Mouse (Mus musculus): Measurements from ENCODE around the gene Dgkg. TPM values are rescaled to one million over a fixed set of nuclear protein-coding genes. Genes with fewer than 3 reads are reported as not detected.

Gene Dgkg
- total and polyA plus RNA-seq, 3 experiments = 0.33 TPM; not detected in 2

DNA sequence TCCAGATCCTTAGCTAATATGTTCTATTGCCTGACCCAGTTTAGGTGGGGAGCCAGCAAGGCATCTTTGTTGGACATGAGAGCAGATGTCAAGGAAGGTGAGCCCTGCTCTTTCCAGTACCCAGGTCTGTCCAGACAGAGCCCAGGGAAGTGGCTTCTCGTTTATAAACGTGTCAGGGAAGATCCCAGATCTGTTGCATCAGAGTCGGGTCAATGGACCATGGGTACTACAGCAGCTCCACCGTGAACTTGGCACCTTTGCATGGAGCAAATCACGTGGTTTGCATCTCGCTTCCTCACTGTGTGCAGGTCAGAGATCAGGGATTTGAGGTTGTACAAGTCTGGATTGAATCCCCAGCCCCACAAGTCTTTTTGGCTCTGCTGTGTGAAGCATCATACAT lies 58.3 kb downstream of the Dgkg start:
- Histone ChIP-seq H3K27me3 (ENCODE audit: insufficient read depth, low read length) (no peaks in the 10 kb centered on the region; the same call in 1 of the 2 replicates), H3K36me3 (replicated peaks) (no peaks in the 10 kb centered on the region), H3K9me3 (replicated peaks) (no peaks in the 10 kb centered on the region), H3K4me3 (ENCODE audit: low read depth, low read length) (no peak overlapping the region), H3K4me1 (ENCODE audit: insufficient read depth, low read depth, low read length) (no peaks in the 10 kb centered on the region)
- TF ChIP-seq POLR2AphosphoS5 (IDR thresholded peaks at IDR 0.05; ENCODE audit: insufficient replicate concordance, low read depth, low read length) = no peak
- ATAC-seq (ENCODE audit: extremely low read depth, insufficient number of reproducible peaks, low FRiP score, poor library complexity, severe bottlenecking) = no peak
- no peak for DNase-seq (ENCODE audit: low spot score)

DNA sequence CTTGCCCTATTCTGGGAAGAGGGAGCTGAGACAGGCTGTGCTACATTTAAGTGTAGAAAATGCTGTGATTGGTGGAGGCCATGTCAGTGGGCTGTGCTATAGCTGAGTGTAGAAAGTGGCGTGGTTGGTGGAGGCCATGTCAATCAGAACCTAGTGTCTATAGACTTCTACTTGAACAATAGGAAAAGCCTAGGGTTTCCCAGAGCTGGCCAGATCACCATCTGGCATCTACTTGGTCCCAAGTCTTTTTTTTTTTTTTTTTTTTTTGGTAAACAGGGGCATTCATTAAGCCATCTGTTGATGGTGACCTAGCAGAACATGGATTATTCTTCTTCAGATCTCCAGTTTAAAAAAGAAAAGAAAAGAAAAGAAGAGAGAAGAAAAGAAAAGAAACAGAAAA lies 60.6 kb downstream of the Dgkg start:
- no peaks in the 10 kb centered on the region for H3K36me3 ChIP-seq (replicated peaks)
- H3K9me3 ChIP-seq (replicated peaks) = no peaks in the 10 kb centered on the region
- no peak for DNase-seq (ENCODE audit: low spot score)
- no peak overlapping the region for H3K4me3 ChIP-seq (ENCODE audit: low read depth, low read length)
- no peaks in the 10 kb centered on the region; the same call in 1 of the 2 replicates for H3K27me3 ChIP-seq (ENCODE audit: insufficient read depth, low read length)
- no peak for ATAC-seq (ENCODE audit: extremely low read depth, insufficient number of reproducible peaks, low FRiP score, poor library complexity, severe bottlenecking)
- no peaks in the 10 kb centered on the region for H3K4me1 ChIP-seq (ENCODE audit: insufficient read depth, low read depth, low read length)
- TF ChIP-seq POLR2AphosphoS5 (IDR thresholded peaks at IDR 0.05; ENCODE audit: insufficient replicate concordance, low read depth, low read length) (no peak), GATA2 (IDR thresholded peaks at IDR 0.05; ENCODE audit: borderline replicate concordance, low read depth, low read length) (no peak), CTCF (IDR thresholded peaks at IDR 0.05; ENCODE audit: low read depth, low read length) (no peak), GATA1 (IDR thresholded peaks at IDR 0.05; ENCODE audit: borderline replicate concordance, low read length) (no peak), TAL1 (conservative IDR thresholded peaks at IDR 0.05; ENCODE audit: low read depth, low read length) (no peak)

- no peak for ATAC-seq (ENCODE audit: extremely low read depth, insufficient number of reproducible peaks, low FRiP score, poor library complexity, severe bottlenecking)
- H3K9me3 ChIP-seq (replicated peaks) = no peaks in the 10 kb centered on the region
- no peaks in the 10 kb centered on the region for H3K4me1 ChIP-seq (ENCODE audit: insufficient read depth, low read depth, low read length)
- no peaks in the 10 kb centered on the region for H3K36me3 ChIP-seq (replicated peaks)
- no peak overlapping the region for H3K4me3 ChIP-seq (ENCODE audit: low read depth, low read length)
- no peak for TF ChIP-seq GATA2 (IDR thresholded peaks at IDR 0.05; ENCODE audit: borderline replicate concordance, low read depth, low read length)
- no peaks in the 10 kb centered on the region; the same call in 1 of the 2 replicates for H3K27me3 ChIP-seq (ENCODE audit: insufficient read depth, low read length)
- no peak for DNase-seq (ENCODE audit: low spot score)
These were observed 63.1 kb downstream of the Dgkg start for GRCm38 (mm10) chr16:22593907-22594306.

GRCm38 (mm10) chr16:22589619-22590018 lies 67.4 kb downstream of the Dgkg start:
- Histone ChIP-seq H3K36me3 (replicated peaks) (no peaks in the 10 kb centered on the region), H3K4me1 (ENCODE audit: insufficient read depth, low read depth, low read length) (no peaks in the 10 kb centered on the region), H3K27me3 (ENCODE audit: insufficient read depth, low read length) (no peaks in the 10 kb centered on the region), H3K9me3 (replicated peaks) (no peaks in the 10 kb centered on the region), H3K4me3 (ENCODE audit: low read depth, low read length) (no peak overlapping the region)
- TF ChIP-seq GATA2 (IDR thresholded peaks at IDR 0.05; ENCODE audit: borderline replicate concordance, low read depth, low read length) (no peak), GATA1 (IDR thresholded peaks at IDR 0.05; ENCODE audit: borderline replicate concordance, low read length) (no peak)
- DNase-seq (ENCODE audit: low spot score) = no peak
- ATAC-seq (ENCODE audit: extremely low read depth, insufficient number of reproducible peaks, low FRiP score, poor library complexity, severe bottlenecking) = no peak

DNA sequence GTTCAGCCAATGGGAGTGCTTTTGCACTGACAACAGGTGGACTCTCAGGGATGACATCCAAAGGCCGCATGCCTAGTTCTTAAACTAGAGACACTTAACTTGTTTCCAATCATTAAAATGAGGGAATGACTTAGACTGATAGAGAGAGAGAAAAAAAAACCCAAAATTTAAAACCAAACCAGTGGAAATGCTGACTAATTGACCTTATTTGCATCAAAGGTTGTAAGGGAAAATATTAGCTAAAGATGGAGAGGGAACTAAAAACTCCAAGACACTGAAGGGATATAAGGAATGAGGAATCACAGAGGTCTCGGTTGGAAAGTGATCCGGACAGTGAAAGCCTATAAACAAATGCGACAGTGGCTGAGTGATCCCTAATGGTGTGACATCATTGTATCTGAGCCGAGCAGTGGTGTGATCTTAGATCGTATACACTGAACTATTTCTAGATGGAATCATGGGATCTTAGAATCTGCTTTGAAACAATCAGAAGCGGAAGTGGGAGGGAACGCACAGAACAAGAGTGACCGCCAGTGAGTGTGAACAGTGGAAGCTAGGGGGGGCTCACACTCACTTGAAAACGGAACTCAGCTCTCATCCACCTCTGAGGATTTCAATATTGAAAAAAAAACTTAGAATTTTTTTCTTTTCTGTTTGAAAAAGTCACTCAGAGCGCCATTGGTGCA lies 70.7 kb downstream of the Dgkg start:
- ATAC-seq (ENCODE audit: extremely low read depth, insufficient number of reproducible peaks, low FRiP score, poor library complexity, severe bottlenecking) (no peak), DNase-seq (ENCODE audit: low spot score) (no peak)

GRCm38 (mm10) chr16:22585523-22585922 lies 71.5 kb downstream of the Dgkg start:
- Histone ChIP-seq H3K4me3 (ENCODE audit: low read depth, low read length) (no peak overlapping the region), H3K36me3 (replicated peaks) (no peaks in the 10 kb centered on the region), H3K27me3 (ENCODE audit: insufficient read depth, low read length) (no peaks in the 10 kb centered on the region), H3K4me1 (ENCODE audit: insufficient read depth, low read depth, low read length) (no peaks in the 10 kb centered on the region), H3K9me3 (replicated peaks) (no peaks in the 10 kb centered on the region)
- no peak for TF ChIP-seq CTCF (IDR thresholded peaks at IDR 0.05; ENCODE audit: low read depth, low read length)
- no peak for TF ChIP-seq GATA2 (IDR thresholded peaks at IDR 0.05; ENCODE audit: borderline replicate concordance, low read depth, low read length)
- TF ChIP-seq GATA1 (IDR thresholded peaks at IDR 0.05; ENCODE audit: borderline replicate concordance, low read length) = no peak
- no peak for ATAC-seq (ENCODE audit: extremely low read depth, insufficient number of reproducible peaks, low FRiP score, poor library complexity, severe bottlenecking)
- no peak for DNase-seq (ENCODE audit: low spot score)

More for the DNA sequence above, 70.7 kb downstream of the Dgkg start:
- TF ChIP-seq POLR2AphosphoS5 (IDR thresholded peaks at IDR 0.05; ENCODE audit: insufficient replicate concordance, low read depth, low read length) (no peak), GATA2 (IDR thresholded peaks at IDR 0.05; ENCODE audit: borderline replicate concordance, low read depth, low read length) (no peak), GATA1 (IDR thresholded peaks at IDR 0.05; ENCODE audit: borderline replicate concordance, low read length) (no peak), TAL1 (conservative IDR thresholded peaks at IDR 0.05; ENCODE audit: low read depth, low read length) (no peak), CTCF (IDR thresholded peaks at IDR 0.05; ENCODE audit: low read depth, low read length) (no peak)
- H3K9me3 ChIP-seq (replicated peaks) = no peaks in the 10 kb centered on the region
- H3K4me3 ChIP-seq (ENCODE audit: low read depth, low read length) = no peak overlapping the region
- no peaks in the 10 kb centered on the region for H3K36me3 ChIP-seq (replicated peaks)
- no peaks in the 10 kb centered on the region for H3K4me1 ChIP-seq (ENCODE audit: insufficient read depth, low read depth, low read length)
- H3K27me3 ChIP-seq (ENCODE audit: insufficient read depth, low read length) = no peaks in the 10 kb centered on the region

GRCm38 (mm10) chr16:22583401-22583800 lies 73.6 kb downstream of the Dgkg start:
- no peak for ATAC-seq (ENCODE audit: extremely low read depth, insufficient number of reproducible peaks, low FRiP score, poor library complexity, severe bottlenecking)
- no peaks in the 10 kb centered on the region for H3K4me1 ChIP-seq (ENCODE audit: insufficient read depth, low read depth, low read length)

More at GRCm38 (mm10) chr16:22583401-22583800, 73.6 kb downstream of the Dgkg start:
- no peak for TF ChIP-seq GATA1 (IDR thresholded peaks at IDR 0.05; ENCODE audit: borderline replicate concordance, low read length)
- no peak for TF ChIP-seq POLR2AphosphoS5 (IDR thresholded peaks at IDR 0.05; ENCODE audit: insufficient replicate concordance, low read depth, low read length)
- no peak for TF ChIP-seq CTCF (IDR thresholded peaks at IDR 0.05; ENCODE audit: low read depth, low read length)
- TF ChIP-seq GATA2 (IDR thresholded peaks at IDR 0.05; ENCODE audit: borderline replicate concordance, low read depth, low read length) = no peak
- no peak for TF ChIP-seq TAL1 (conservative IDR thresholded peaks at IDR 0.05; ENCODE audit: low read depth, low read length)
- no peaks in the 10 kb centered on the region for H3K36me3 ChIP-seq (replicated peaks)
- DNase-seq (ENCODE audit: low spot score) = no peak
- no peak overlapping the region for H3K4me3 ChIP-seq (ENCODE audit: low read depth, low read length)
- no peaks in the 10 kb centered on the region for H3K27me3 ChIP-seq (ENCODE audit: insufficient read depth, low read length)
- no peaks in the 10 kb centered on the region for H3K9me3 ChIP-seq (replicated peaks)

All from G1E (cell line).